Mouse (Mus musculus): ENCODE data around the gene Galnt6. TPM values are rescaled to one million over a fixed set of nuclear protein-coding genes. Genes with fewer than 3 reads are reported as not detected.

Galnt6 gene
- polyA plus RNA-seq, 1 experiment from 2014 or later = 0.22 TPM

DNA sequence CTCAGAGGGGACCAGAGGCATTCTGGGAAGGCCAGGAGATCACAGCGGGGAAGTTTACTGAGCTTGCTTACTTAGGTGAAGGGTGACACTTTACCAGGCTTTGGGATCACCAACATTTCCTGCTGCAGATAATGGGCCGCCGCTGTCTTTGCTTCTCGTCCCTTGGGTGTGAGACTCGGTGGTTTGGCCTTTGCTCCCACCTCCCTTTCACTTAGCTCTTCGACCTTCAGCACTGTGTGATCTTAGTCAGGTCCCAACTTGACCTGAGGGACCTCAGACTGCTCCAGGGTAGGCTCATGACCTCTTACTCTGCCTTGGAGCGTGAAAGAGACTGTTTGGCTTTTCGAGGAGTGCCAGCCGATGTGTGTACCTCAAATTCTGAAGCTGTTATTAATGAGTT, 1.9 kb upstream of the Galnt6 start:
- no peak overlapping the region for H3K4me3 ChIP-seq
- ATAC-seq (replicated peaks) = no peak

DNA sequence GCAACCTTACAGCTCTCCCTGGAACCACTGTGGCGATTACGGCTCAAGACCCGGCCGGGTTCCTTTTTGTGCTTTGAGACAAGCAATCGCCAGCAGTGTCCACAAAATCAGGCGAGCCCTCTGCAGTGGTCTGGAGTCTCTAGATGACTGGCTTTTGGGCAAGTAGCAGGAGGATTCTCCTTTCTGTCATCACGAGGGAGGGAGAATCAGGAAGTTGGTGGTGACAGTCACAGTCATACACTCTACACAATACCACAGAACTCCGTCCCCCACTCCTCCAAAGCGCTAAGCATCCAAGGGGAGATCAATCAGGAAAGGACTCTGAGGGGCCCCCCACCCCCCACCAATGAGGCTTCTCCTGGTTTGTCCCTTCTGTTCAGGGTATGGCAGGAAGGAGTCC, 590 bp downstream of the Galnt6 start:
- Histone ChIP-seq H3K9ac (no peak overlapping the region), H3K4me3 (peak overlapping the region; percentile 35), H3K4me1 (peaks cover 8% of the 10 kb centered on the region), H3K27ac (no peak overlapping the region), H3K4me2 (peak overlapping the region; percentile 54), H3K9me3 (no peaks in the 10 kb centered on the region), H3K27me3 (replicated peaks) (peaks cover 41% of the 10 kb centered on the region), H3K36me3 (replicated peaks) (no peaks in the 10 kb centered on the region)
- no peak for ATAC-seq (replicated peaks)
- 25% methylated on average over 9 of the region's 9 CpGs for WGBS

More for the DNA sequence above, 1.9 kb upstream of the Galnt6 start:
- no peaks in the 10 kb centered on the region for H3K36me3 ChIP-seq (replicated peaks)
- H3K4me1 ChIP-seq = peaks cover 8% of the 10 kb centered on the region
- H3K27me3 ChIP-seq (replicated peaks) = peaks cover 41% of the 10 kb centered on the region
- no peaks in the 10 kb centered on the region for H3K9me3 ChIP-seq
- H3K27ac ChIP-seq = no peak overlapping the region
- no peak overlapping the region for H3K4me2 ChIP-seq
- no peak overlapping the region for H3K9ac ChIP-seq
- WGBS = 63% methylated on average over 9 of the region's 9 CpGs

DNA sequence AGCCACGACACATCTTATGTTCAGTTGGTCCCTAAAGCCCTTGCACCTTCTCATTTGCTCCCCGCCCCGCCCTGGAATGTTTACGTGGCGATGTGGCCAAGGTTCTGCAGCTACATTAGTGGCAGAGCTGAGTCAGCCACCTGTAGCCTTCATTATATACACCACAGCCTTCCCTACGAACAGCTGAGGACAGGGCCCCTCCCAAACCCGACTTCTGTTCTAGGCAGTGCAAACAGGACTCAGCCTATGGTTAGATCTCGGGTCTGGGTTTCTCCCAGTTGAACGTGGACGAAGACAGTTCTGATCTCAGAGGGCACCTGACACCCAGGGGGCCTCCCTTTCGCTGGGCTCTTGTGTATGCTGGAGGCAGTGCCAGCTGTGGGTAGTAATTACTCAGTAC, 1.3 kb downstream of the Galnt6 start:
- Histone ChIP-seq H3K36me3 (replicated peaks) (no peaks in the 10 kb centered on the region), H3K9ac (no peak overlapping the region), H3K27me3 (replicated peaks) (peaks cover 41% of the 10 kb centered on the region), H3K27ac (no peak overlapping the region), H3K4me3 (no peak overlapping the region), H3K4me1 (peaks cover 8% of the 10 kb centered on the region), H3K9me3 (no peaks in the 10 kb centered on the region), H3K4me2 (no peak overlapping the region)
- WGBS = 87% methylated on average over 11 of the region's 11 CpGs
- no peak for ATAC-seq (replicated peaks)

DNA sequence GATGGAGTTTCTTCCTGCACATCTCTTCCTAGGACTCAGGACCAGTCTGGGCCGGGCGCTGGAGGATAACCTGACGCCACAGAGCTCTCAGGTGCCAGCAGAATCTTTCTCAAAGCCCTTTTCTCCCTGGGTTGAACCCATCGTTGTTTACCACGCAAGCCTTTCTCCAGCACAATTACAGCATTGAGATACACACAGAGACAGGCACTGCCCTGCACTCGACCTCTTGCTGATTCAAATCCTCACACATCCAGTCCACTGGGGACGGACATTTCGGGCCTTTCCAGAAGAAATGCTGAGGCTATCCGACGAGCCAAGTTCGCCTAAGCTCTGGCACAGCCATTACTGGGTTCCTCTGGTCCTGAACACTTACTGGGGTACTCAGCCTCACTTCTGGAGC, 2.5 kb downstream of the Galnt6 start:
- Histone ChIP-seq H3K9me3 (no peaks in the 10 kb centered on the region), H3K4me1 (peaks cover 8% of the 10 kb centered on the region), H3K27ac (no peak overlapping the region), H3K4me2 (no peak overlapping the region), H3K27me3 (replicated peaks) (peaks cover 41% of the 10 kb centered on the region), H3K9ac (no peak overlapping the region), H3K4me3 (no peak overlapping the region), H3K36me3 (replicated peaks) (no peaks in the 10 kb centered on the region)
- 89% methylated on average over 11 of the region's 11 CpGs for WGBS
- no peak for ATAC-seq (replicated peaks)

DNA sequence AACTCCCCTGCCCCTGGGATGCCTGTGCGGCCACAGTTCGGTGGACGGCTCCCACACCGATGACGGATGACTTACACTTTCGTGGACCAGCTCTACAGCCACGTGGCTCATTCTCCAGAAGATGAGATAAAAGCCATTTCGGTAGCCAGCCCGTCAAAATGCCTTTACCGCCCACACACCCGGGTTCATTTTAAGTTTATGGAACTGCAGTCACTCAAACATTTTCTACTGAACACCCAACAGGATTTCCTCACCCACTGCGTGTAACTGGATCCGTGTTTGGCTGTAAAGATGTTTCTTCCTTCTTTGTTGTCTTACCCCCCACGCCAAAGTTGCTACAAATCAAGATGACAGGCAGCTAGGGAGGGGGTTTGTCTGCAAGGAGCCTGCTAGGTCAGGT, 5.7 kb downstream of the Galnt6 start:
- Histone ChIP-seq H3K27me3 (replicated peaks) (peaks cover 15% of the 10 kb centered on the region), H3K4me3 (no peak overlapping the region), H3K36me3 (replicated peaks) (no peaks in the 10 kb centered on the region), H3K27ac (no peak overlapping the region), H3K9ac (no peak overlapping the region), H3K9me3 (no peaks in the 10 kb centered on the region), H3K4me2 (no peak overlapping the region), H3K4me1 (no peaks in the 10 kb centered on the region)
- no peak for ATAC-seq (replicated peaks)
- WGBS = 87% methylated on average over 14 of the region's 14 CpGs

DNA sequence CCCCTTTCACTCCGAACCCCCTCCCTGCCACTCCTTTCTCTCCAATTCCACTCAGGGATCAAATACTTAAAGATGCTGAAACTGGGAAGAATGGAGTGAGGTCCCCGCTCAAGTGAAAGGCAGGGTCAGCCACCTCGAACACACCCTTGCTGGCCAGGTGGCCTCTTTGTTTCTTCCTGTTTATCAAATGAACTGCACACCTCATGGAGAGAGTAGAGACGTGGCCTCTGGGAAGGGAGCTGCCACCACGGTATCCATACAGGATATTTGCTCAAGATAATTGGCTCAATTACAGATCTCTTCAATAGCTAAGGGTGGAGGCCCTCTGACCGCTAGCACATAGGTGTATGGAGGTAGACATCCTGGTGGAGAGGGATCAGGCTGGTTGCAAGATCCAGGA, 6.6 kb downstream of the Galnt6 start:
- peaks cover 6% of the 10 kb centered on the region for H3K27me3 ChIP-seq (replicated peaks)
- no peak overlapping the region for H3K4me3 ChIP-seq
- no peak overlapping the region for H3K27ac ChIP-seq
- H3K36me3 ChIP-seq (replicated peaks) = no peaks in the 10 kb centered on the region
- ATAC-seq (replicated peaks) = no peak
- no peaks in the 10 kb centered on the region for H3K4me1 ChIP-seq
- H3K9me3 ChIP-seq = no peaks in the 10 kb centered on the region
- H3K9ac ChIP-seq = no peak overlapping the region
- no peak overlapping the region for H3K4me2 ChIP-seq
- 78% methylated on average over 6 of the region's 6 CpGs for WGBS

DNA sequence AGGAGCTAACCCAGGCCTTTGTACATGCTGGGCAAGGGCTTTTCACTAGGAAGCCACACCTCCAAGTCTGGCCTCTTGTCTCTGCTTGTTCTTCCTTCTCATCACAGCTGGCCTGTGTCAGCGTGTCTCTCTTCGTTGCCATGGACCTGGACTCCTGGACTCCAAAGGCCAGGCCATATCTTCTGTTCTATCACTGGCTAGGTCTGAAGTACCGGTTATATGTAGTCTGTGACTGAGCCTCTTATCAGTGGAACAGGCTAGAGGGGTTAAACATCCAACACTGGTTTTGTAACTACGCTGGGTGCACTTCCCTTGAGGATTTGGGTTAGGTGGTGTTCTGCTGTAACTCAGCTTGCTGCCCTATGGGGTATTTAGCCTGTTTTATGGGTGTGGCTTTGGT, 7.2 kb downstream of the Galnt6 start:
- no peak overlapping the region for H3K9ac ChIP-seq
- no peaks in the 10 kb centered on the region for H3K9me3 ChIP-seq
- H3K4me3 ChIP-seq = no peak overlapping the region
- H3K27me3 ChIP-seq (replicated peaks) = peaks cover under 1% of the 10 kb centered on the region; the same call in 1 of the 2 replicates
- ATAC-seq (replicated peaks) = no peak
- no peaks in the 10 kb centered on the region for H3K4me1 ChIP-seq
- H3K36me3 ChIP-seq (replicated peaks) = no peaks in the 10 kb centered on the region
- no peak overlapping the region for H3K27ac ChIP-seq
- WGBS = 68% methylated on average over 4 of the region's 4 CpGs
- no peak overlapping the region for H3K4me2 ChIP-seq

DNA sequence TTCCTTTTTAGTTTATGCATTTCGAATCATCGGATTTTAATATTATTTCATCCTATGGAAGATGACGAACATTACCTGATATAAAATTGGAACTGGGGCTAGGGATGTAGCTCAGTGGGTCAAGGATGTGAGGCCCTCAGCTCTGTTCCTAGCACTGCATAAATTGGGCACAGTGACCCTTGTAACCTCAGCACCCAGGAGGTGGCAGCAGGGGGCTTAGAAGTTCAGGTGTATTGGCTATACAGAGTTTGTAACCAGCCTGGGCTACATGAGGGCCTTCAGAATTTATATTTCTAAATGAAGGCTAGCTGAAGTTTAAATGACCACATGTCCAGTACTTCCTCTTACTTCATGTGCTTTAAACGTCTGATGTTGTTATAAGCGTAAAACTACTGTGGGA, 7.7 kb downstream of the Galnt6 start:
- H3K4me3 ChIP-seq = no peak overlapping the region
- H3K36me3 ChIP-seq (replicated peaks) = no peaks in the 10 kb centered on the region
- H3K9me3 ChIP-seq = no peaks in the 10 kb centered on the region
- ATAC-seq (replicated peaks) = no peak
- no peaks in the 10 kb centered on the region for H3K27me3 ChIP-seq (replicated peaks)
- H3K27ac ChIP-seq = no peak overlapping the region
- H3K4me1 ChIP-seq = no peaks in the 10 kb centered on the region
- no peak overlapping the region for H3K4me2 ChIP-seq
- 87% methylated on average over 5 of the region's 5 CpGs for WGBS
- no peak overlapping the region for H3K9ac ChIP-seq

DNA sequence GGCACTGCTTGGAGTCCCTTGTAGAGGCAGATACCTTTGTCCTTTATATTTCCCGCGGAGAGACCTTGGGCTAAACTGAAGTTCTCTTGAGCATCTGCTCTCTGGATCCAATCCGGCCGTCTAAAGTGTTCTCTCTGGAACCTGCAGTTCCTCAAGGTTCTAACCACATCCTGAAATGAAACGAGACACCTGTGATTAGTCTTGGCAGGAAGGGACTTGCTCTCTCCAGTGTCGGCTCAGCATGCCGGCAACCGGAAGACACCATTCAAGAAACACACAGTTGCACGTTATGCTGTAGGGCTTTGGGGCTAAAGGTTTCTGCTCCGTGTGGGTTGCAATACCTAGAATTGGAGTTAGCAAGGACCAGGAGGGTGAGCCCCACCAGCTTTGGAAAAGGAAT, 9.1 kb downstream of the Galnt6 start:
- Histone ChIP-seq H3K27me3 (replicated peaks) (no peaks in the 10 kb centered on the region), H3K4me2 (no peak overlapping the region), H3K4me3 (no peak overlapping the region), H3K9me3 (no peaks in the 10 kb centered on the region), H3K9ac (no peak overlapping the region), H3K36me3 (replicated peaks) (no peaks in the 10 kb centered on the region), H3K4me1 (no peaks in the 10 kb centered on the region; the same call in 1 of the 2 replicates), H3K27ac (no peak overlapping the region)
- WGBS = 88% methylated on average over 10 of the region's 10 CpGs
- ATAC-seq (replicated peaks) = no peak

DNA sequence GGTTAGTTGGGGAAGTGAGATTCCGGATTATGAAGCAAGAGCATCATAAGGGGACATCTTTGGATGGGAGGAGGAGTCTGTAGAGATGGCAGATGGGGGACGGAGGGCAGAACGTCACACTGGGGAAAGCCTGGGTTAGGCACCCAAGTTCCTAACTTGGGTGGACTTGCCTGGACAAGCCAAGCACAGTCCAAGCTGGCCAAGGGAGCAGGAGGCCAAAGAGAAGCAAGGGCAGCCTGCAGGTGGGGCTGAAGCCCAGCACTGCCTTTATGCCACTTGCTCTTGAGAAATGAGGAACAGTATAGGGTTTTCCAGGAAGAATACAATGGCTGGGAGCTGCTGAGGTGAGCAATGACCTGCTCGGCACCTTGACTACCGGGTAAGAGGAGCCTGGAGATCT, 10.0 kb downstream of the Galnt6 start:
- no peak overlapping the region for H3K4me2 ChIP-seq
- H3K27ac ChIP-seq = no peak overlapping the region
- H3K36me3 ChIP-seq (replicated peaks) = no peaks in the 10 kb centered on the region
- no peaks in the 10 kb centered on the region for H3K27me3 ChIP-seq (replicated peaks)
- no peaks in the 10 kb centered on the region; the same call in 1 of the 2 replicates for H3K4me1 ChIP-seq
- no peak for ATAC-seq (replicated peaks)
- 92% methylated on average over 5 of the region's 5 CpGs for WGBS
- no peak overlapping the region for H3K9ac ChIP-seq
- no peak overlapping the region for H3K4me3 ChIP-seq
- no peaks in the 10 kb centered on the region for H3K9me3 ChIP-seq

DNA sequence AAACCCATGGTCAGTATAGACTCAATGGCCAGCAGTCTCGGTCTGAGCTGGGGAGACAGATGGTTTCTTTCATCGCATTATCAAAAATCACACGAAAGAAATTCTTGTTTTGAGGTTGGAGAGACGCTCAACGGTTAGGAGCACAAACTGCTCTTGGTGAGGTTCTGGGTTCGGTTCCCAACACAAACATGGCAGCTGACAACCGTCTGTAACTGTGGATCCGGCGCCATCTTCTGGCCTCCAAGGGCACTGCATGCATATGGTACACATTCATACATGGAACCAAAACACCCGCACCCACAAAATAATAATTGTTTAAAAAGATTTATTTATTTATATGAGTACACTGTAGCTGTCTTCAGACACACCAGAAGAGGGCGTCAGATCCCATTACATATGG, 10.6 kb downstream of the Galnt6 start:
- H3K4me1 ChIP-seq = no peaks in the 10 kb centered on the region; the same call in 1 of the 2 replicates
- no peak overlapping the region for H3K4me3 ChIP-seq
- no peak overlapping the region for H3K4me2 ChIP-seq
- H3K9ac ChIP-seq = no peak overlapping the region
- ATAC-seq (replicated peaks) = no peak
- H3K27ac ChIP-seq = no peak overlapping the region
- no peaks in the 10 kb centered on the region for H3K36me3 ChIP-seq (replicated peaks)
- no peaks in the 10 kb centered on the region for H3K9me3 ChIP-seq
- 86% methylated on average over 11 of the region's 11 CpGs for WGBS
- H3K27me3 ChIP-seq (replicated peaks) = no peaks in the 10 kb centered on the region

DNA sequence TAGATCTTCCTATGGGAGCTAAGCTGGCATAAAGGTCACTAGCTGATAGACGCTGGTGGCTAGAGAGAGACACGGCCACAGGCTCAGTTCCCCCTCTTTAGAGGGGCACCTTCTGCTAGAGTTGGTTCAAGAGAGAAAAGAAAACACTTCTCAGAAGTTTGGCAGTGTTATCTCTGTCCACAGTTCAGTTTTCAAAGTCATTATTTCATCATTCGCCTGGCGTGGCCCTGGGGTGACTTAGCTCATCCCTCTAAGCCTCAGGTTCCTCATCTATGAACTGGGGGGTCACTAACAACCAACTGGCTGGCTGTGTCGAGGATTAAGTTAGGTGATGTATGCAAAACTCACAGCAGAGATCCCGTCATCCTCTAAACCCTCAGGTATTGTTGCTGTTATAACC, 11.2 kb downstream of the Galnt6 start:
- Histone ChIP-seq H3K27me3 (replicated peaks) (no peaks in the 10 kb centered on the region), H3K36me3 (replicated peaks) (no peaks in the 10 kb centered on the region), H3K4me1 (no peaks in the 10 kb centered on the region; the same call in 1 of the 2 replicates), H3K4me3 (no peak overlapping the region), H3K27ac (no peak overlapping the region), H3K4me2 (no peak overlapping the region), H3K9me3 (no peaks in the 10 kb centered on the region), H3K9ac (no peak overlapping the region)
- no peak for ATAC-seq (replicated peaks)
- WGBS = 80% methylated on average over 6 of the region's 6 CpGs

DNA sequence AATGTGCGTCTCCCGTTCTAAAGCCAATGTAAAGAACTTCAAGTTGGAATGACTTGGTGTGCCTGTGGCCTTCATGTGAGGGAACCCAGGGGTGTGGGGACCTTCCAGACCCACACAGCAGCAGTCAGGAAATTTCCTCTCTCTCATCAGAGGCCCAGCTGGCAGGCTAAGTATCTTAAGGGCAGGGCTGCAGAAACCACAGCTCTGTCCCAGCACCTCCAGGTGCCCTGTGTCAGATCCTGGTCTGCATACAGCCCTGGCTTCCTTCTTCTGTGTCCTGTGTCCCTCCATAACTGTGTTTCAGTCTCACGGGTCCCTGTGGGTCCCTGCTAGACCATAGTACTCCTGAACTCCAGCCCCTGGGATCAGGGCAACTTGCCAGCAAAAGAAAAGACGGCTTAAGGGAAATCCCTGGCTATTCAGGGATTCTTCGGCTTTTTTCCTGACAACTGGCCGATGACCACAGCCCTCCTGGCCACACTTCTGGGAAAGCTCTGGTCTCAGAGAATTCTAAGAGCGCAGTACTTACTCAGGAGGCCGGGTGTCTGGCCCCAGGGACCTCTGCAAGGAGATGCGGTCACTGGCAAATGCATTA, 13.7 kb downstream of the Galnt6 start:
- no peaks in the 10 kb centered on the region for H3K36me3 ChIP-seq (replicated peaks)
- WGBS = 40% methylated on average over 9 of the region's 9 CpGs
- no peaks in the 10 kb centered on the region for H3K27me3 ChIP-seq (replicated peaks)
- no peaks in the 10 kb centered on the region for H3K9me3 ChIP-seq
- H3K27ac ChIP-seq = no peak overlapping the region
- H3K9ac ChIP-seq = no peak overlapping the region
- no peak for ATAC-seq (replicated peaks)
- no peak overlapping the region for H3K4me2 ChIP-seq
- H3K4me3 ChIP-seq = no peak overlapping the region
- H3K4me1 ChIP-seq = no peaks in the 10 kb centered on the region; the same call in 1 of the 2 replicates
